8 mouse cellular contexts compared by ENCODE assay signal in genomic region chr10:44267426-44268142, GRCm38 (mm10). TPM values are rescaled to one million over a fixed set of nuclear protein-coding genes. Genes with fewer than 3 reads are reported as not detected.
A peak's percentile ranks its signal among the peaks of the same experiment; 100 is the strongest.
DNase-seq lines count a peak whose midpoint lies in the region; ATAC-seq lines count a peak whose summit lies in the region.

No protein-coding gene starts in this region.

- H3K27ac ChIP-seq in lung, embryonic 15.5 days: peak overlapping the region; percentile 95
- H3K27ac ChIP-seq in heart, embryonic 14.5 days (replicated peaks in 1 of 2; ENCODE audit: control insufficient read depth in 1 of 2, insufficient read depth in 1 of 2, low read depth in 2 of 2, low read length in 2 of 2): peak overlapping the region; percentile 80 to 94
- H3K27ac ChIP-seq in liver, embryonic 16.5 days (ENCODE audit: low read length): peak overlapping the region; percentile 93

- H3K36me3 ChIP-seq in lung, embryonic 15.5 days: no peaks in the 10 kb centered on the region
- no peaks in the 10 kb centered on the region for H3K36me3 ChIP-seq in heart, embryonic 14.5 days (ENCODE audit: control insufficient read depth, insufficient read depth, low read length)
- H3K36me3 ChIP-seq in liver, embryonic 16.5 days (ENCODE audit: control insufficient read depth, insufficient read depth): no peaks in the 10 kb centered on the region

- no peak for DNase-seq in lung, postnatal 25 days (ENCODE audit: low spot score)
- DNase-seq in brain, adult 2 months (ENCODE audit: low read depth, low spot score): peak; percentile 15
- no peak for DNase-seq in urinary bladder, postnatal 25 days (ENCODE audit: low spot score)
- DNase-seq in ovary, adult 18-20 months (ENCODE audit: low spot score): no peak
- DNase-seq in frontal cortex, postnatal 25 days (ENCODE audit: low spot score in 2 of 2): no peak

- no peaks in the 10 kb centered on the region for H3K27me3 ChIP-seq in lung, embryonic 15.5 days
- H3K27me3 ChIP-seq in heart, embryonic 14.5 days (ENCODE audit: control insufficient read depth, insufficient read depth, low read length): no peaks in the 10 kb centered on the region
- H3K27me3 ChIP-seq in liver, embryonic 16.5 days (ENCODE audit: control insufficient read depth, insufficient read depth, low read depth, low read length): no peaks in the 10 kb centered on the region

- H3K9me3 ChIP-seq in lung, embryonic 15.5 days: no peaks in the 10 kb centered on the region
- no peaks in the 10 kb centered on the region for H3K9me3 ChIP-seq in heart, embryonic 14.5 days (ENCODE audit: control insufficient read depth, low read length)
- no peaks in the 10 kb centered on the region for H3K9me3 ChIP-seq in liver, embryonic 16.5 days (replicated peaks; ENCODE audit: control insufficient read depth, low read length)

- peak overlapping the region; percentile 61 for H3K9ac ChIP-seq in lung, embryonic 15.5 days
- H3K9ac ChIP-seq in heart, embryonic 14.5 days (ENCODE audit: low read length): peak overlapping the region; percentile 93
- peak overlapping the region; percentile 89 for H3K9ac ChIP-seq in liver, embryonic 16.5 days (ENCODE audit: low read depth, low read length)

- peak overlapping the region; percentile 75 for H3K4me2 ChIP-seq in lung, embryonic 15.5 days
- H3K4me2 ChIP-seq in heart, embryonic 14.5 days (ENCODE audit: low read length): peak overlapping the region; percentile 93
- H3K4me2 ChIP-seq in liver, embryonic 16.5 days (ENCODE audit: low read depth, low read length): peak overlapping the region; percentile 76

- WGBS in lung, embryonic 15.5 days: 2% methylated on average over 11 of the region's 11 CpGs
- 6% methylated on average over 11 of the region's 11 CpGs for WGBS in heart, embryonic 14.5 days
- WGBS in liver, embryonic 16.5 days (ENCODE audit: insufficient replicate concordance): 4% methylated on average over 11 of the region's 11 CpGs

- ATAC-seq in lung, embryonic 15.5 days (ENCODE audit: borderline replicate concordance, extremely low read depth, low FRiP score, low TSS enrichment): peak; percentile 12; the same call in 1 of the 2 replicates
- ATAC-seq in heart, embryonic 14.5 days (ENCODE audit: insufficient number of reproducible peaks, insufficient read depth, low FRiP score, low read depth): no peak
- ATAC-seq in liver, embryonic 16.5 days (ENCODE audit: low read depth): no peak

- peaks cover 29% of the 10 kb centered on the region for H3K4me1 ChIP-seq in lung, embryonic 15.5 days
- H3K4me1 ChIP-seq in heart, embryonic 14.5 days (ENCODE audit: control insufficient read depth in 2 of 2, insufficient read depth in 2 of 2, low read length in 2 of 2): peaks cover 6 to 19% of the 10 kb centered on the region in 2 experiments
- peaks cover 19% of the 10 kb centered on the region for H3K4me1 ChIP-seq in liver, embryonic 16.5 days (ENCODE audit: control insufficient read depth, low read depth, low read length)

- peak overlapping the region; percentile 91 for H3K4me3 ChIP-seq in lung, embryonic 15.5 days
- H3K4me3 ChIP-seq in heart, embryonic 14.5 days (ENCODE audit: control insufficient read depth in 1 of 2, insufficient read depth in 1 of 2, low read depth in 1 of 2, low read length in 2 of 2): peak overlapping the region; percentile 87 to 90
- peak overlapping the region; percentile 97 for H3K4me3 ChIP-seq in liver, embryonic 16.5 days (ENCODE audit: low read depth, low read length)

RNA-seq across cellular contexts. Expression of gene Atg5, which starts 0.6 kb away (rescaled TPM):
- polyA plus RNA-seq in lung, embryonic 15.5 days (2015; fragmentation: Nextera tagmentation; extraction: Ambion mirVana): 47.4 and 51.6 TPM in 2 replicates
- polyA plus RNA-seq in heart, embryonic 14.5 days (2014; fragmentation: Nextera tagmentation; extraction: Ambion mirVana): 23.9 and 27.9 TPM in 2 replicates
- polyA plus RNA-seq in liver, embryonic 16.5 days (2015; fragmentation: Nextera tagmentation; extraction: Ambion mirVana): 16.4 and 16.8 TPM in 2 replicates
